Mouse (Mus musculus) liver, adult 2 months (tissue): ENCODE data around the gene Add3. TPM values are rescaled to one million over a fixed set of nuclear protein-coding genes. Genes with fewer than 3 reads are reported as not detected.

ENCODE experiments used
- DNase-seq: peaks from one replicate; pipeline ENCODE4 v3.0.0-alpha.2; 2011; ENCODE audit warnings: low read depth, low spot score; ENCODE audit errors: extremely low read depth
- H3K27ac ChIP-seq: fragments of 200-500 bp; replicated peaks from 2 replicates; pipeline ENCODE4 v1.5.1; 2012; ENCODE audit warnings: low read depth, mild to moderate bottlenecking, control low read depth, inconsistent platforms, low read length; ENCODE audit not compliant: insufficient read depth
- H3K27me3 ChIP-seq: fragments of 200-500 bp; 2 replicates; pipeline ENCODE4 v1.6.1; 2012; ENCODE audit warnings: mild to moderate bottlenecking, moderate library complexity, low read length, inconsistent platforms; ENCODE audit not compliant: control insufficient read depth, insufficient read depth
- H3K36me3 ChIP-seq: fragments of 200-500 bp; 2 replicates; pipeline ENCODE4 v1.6.1; 2012; ENCODE audit warnings: low read length, inconsistent platforms; ENCODE audit not compliant: control insufficient read depth, insufficient read depth
- H3K4me1 ChIP-seq: fragments of 200-500 bp; 2 replicates; pipeline ENCODE4 v1.6.1; 2011; ENCODE audit warnings: low read length; ENCODE audit not compliant: control insufficient read depth, insufficient read depth
- H3K4me3 ChIP-seq: fragments of 200-500 bp; 2 replicates; pipeline ENCODE4 v1.5.1; 2011; ENCODE audit warnings: low read depth, mild to moderate bottlenecking, control low read depth, low read length, moderate library complexity; ENCODE audit not compliant: insufficient read depth
- H3K79me2 ChIP-seq: fragments of 200-500 bp; 2 replicates; pipeline ENCODE4 v1.6.1; 2012; ENCODE audit warnings: inconsistent platforms, mild to moderate bottlenecking, low read length, moderate library complexity; ENCODE audit not compliant: control insufficient read depth, insufficient read depth
- H3K9ac ChIP-seq: fragments of 200-500 bp; 2 replicates; pipeline ENCODE4 v1.6.1; 2012; ENCODE audit warnings: low read depth, mild to moderate bottlenecking, control low read depth, inconsistent platforms, low read length
- CTCF ChIP-seq: fragments of 200-500 bp; IDR thresholded peaks from 2 replicates; pipeline ENCODE4 v1.5.1; 2011; ENCODE audit warnings: low read depth, low read length, control low read depth
- POLR2A ChIP-seq: fragments of 200-500 bp; IDR thresholded peaks from 2 replicates; pipeline ENCODE4 v1.6.1; 2011; ENCODE audit warnings: low read length, control low read depth; ENCODE audit not compliant: insufficient read depth; ENCODE audit errors: extremely low read depth
- WGBS: fragments of 180-500 bp; shearing (Covaris S2); methylation state at CpG from one replicate; pipeline ENCODE4 v1.1.7; 2018; 5-methylcytosine and 5-hydroxymethylcytosine counted together
- polyA plus RNA-seq: library from polyadenylated mRNA; depleted of rRNA; stranded (reverse); fragments of >200 nt; gene quantifications from 2 replicates; pipeline ENCODE4 v1.2.3, GENCODE M21; 2012
- total RNA-seq: library from RNA; depleted of rRNA; stranded (reverse); fragments of >200 nt; gene quantifications from 2 replicates; pipeline ENCODE4 v1.2.3, GENCODE M21; 2014

The Add3 gene
- total and polyA plus RNA-seq, 2 experiments: 4.3 to 12.1 TPM

GRCm38 (mm10) chr19:53137116-53137670 is 3.0 kb upstream of the Add3 start:
- Histone ChIP-seq H3K9ac (no peak overlapping the region), H3K27me3 (peaks cover 5% of the 10 kb centered on the region; the same call in 1 of the 2 replicates), H3K36me3 (no peaks in the 10 kb centered on the region), H3K4me3 (no peak overlapping the region), H3K27ac (no peak overlapping the region), H3K79me2 (no peaks in the 10 kb centered on the region), H3K4me1 (no peaks in the 10 kb centered on the region)
- no peak for TF ChIP-seq POLR2A
- TF ChIP-seq CTCF: no peak
- DNase-seq: no peak
- WGBS: 83% methylated on average over 4 of the region's 4 CpGs

DNA sequence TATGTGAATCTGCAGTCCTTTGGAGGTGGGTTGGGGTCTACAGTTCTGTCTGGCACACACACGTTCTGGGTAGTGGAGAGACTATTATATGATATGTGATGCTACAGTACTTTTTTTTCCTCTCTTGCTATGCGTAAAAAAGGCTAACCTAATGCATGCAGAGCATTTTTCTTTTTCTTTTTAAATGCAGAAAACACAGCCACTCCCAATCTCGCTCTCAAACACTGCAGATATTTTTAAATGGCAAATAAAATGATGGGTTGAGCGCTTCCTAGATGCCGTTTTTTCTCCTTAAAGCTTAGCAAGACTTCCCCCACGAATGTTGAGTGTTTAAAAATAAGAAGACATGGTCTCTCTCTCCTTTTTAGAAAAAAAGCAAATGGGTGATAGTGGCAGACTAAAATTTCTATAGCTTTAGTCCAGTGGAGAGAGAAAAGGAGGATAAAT is 584 bp downstream of the Add3 start:
- H3K36me3 ChIP-seq: no peaks in the 10 kb centered on the region
- 7% methylated on average over 6 of the region's 6 CpGs for WGBS
- no peak for TF ChIP-seq CTCF
- no peak for TF ChIP-seq POLR2A

GRCm38 (mm10) chr19:53141251-53142072 is 1.2 kb downstream of the Add3 start:
- TF ChIP-seq POLR2A (no peak), CTCF (no peak)
- peak overlapping the region; percentile 71 for H3K4me3 ChIP-seq
- peaks cover 5% of the 10 kb centered on the region; the same call in 1 of the 2 replicates for H3K27me3 ChIP-seq
- H3K4me1 ChIP-seq: 0 out of 2 replicates have a peak, but pooled peaks cover 2% of the 10 kb centered on the region
- DNase-seq: peak; percentile 59
- H3K27ac ChIP-seq: peak overlapping the region; percentile 79
- peak overlapping the region; percentile 77 for H3K9ac ChIP-seq
- peaks cover 4% of the 10 kb centered on the region; the same call in 1 of the 2 replicates for H3K79me2 ChIP-seq
- no peaks in the 10 kb centered on the region for H3K36me3 ChIP-seq
- WGBS: 3% methylated on average over 23 of the region's 23 CpGs

More for the DNA sequence above, 584 bp downstream of the Add3 start:
- Histone ChIP-seq H3K27me3 (peaks cover 5% of the 10 kb centered on the region; the same call in 1 of the 2 replicates), H3K9ac (peak overlapping the region; percentile 60), H3K4me1 (0 out of 2 replicates have a peak, but pooled peaks cover 2% of the 10 kb centered on the region), H3K79me2 (peaks cover 4% of the 10 kb centered on the region; the same call in 1 of the 2 replicates), H3K27ac (peak overlapping the region; percentile 42), H3K4me3 (peak overlapping the region; percentile 73)
- no peak for DNase-seq

DNA sequence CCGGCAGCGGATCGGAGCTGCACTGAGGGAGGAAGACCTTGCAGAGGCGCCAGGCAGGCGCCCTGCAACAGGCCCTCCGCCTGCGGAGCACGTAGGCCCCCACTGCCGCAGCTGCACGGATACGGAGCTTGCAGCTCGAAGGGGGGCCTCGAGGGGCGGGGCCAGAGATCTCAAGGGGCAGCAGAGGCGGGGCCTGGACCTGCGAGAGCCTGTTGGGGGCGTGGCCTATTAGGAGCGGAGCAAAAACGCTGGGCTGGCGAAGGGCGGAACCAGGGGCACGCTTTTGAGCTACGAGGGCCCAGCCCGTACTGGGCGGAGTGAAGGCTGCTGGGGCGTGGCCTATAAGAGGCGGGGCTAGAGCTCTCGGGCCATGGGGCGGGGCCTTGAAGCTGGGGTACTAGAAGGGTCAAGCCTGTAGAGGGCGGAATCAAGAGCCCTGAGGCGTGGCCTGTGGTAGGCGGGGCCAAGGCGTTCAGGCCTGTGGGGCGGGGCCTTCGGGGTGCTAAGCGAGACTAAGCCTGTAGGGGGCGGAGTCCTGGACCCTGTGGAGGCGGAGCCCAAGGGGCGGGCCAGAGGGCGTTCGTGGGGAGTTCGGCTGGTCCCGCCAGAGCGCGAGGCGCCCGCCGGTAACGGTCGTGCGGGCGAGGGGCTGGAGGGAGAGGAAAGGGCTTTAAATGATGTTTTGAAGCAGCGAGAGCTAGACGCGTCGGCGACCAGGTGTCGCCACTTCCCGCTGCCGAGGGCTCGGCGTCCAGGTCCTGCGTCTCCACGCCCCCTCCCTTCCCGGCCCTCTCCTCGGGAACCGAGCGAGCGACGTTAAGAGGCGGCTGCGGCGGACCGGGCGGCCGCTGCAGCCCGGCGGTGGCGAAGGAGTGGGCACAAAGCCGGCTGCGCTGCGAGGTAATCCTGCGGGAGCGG is 2.2 kb downstream of the Add3 start:
- WGBS: under 1% methylated on average over 84 of the region's 84 CpGs
- peak; percentile 95 for DNase-seq
- TF ChIP-seq POLR2A: peak; percentile 98
- TF ChIP-seq CTCF: peak; percentile 57
- Histone ChIP-seq H3K36me3 (no peaks in the 10 kb centered on the region), H3K9ac (peak overlapping the region; percentile 89), H3K79me2 (peaks cover 4% of the 10 kb centered on the region; the same call in 1 of the 2 replicates), H3K27ac (peak overlapping the region; percentile 79), H3K4me1 (0 out of 2 replicates have a peak, but pooled peaks cover 2% of the 10 kb centered on the region), H3K27me3 (peaks cover 3% of the 10 kb centered on the region; the same call in 1 of the 2 replicates), H3K4me3 (peak overlapping the region; percentile 95)
